ENCODE assay signal across 21 mouse cellular contexts in genomic region chr11:50044454-50044853, GRCm38 (mm10). TPM values are rescaled to one million over a fixed set of nuclear protein-coding genes. Genes with fewer than 3 reads are reported as not detected.
DNase-seq lines count a peak whose midpoint lies in the region; ATAC-seq and TF ChIP-seq lines count a peak whose summit lies in the region.
"Had no signal": no experiment of that assay in that cellular context is flagged by ENCODE, and none has a peak within 500 bp of the region (broad histone marks: within the 10 kb centered on the region; RNA-seq: fewer than 3 reads in every experiment).

No protein-coding gene starts in this region.

- 22% methylated on average over 4 of the region's 4 CpGs for WGBS in liver, embryonic 15.5 days (ENCODE audit: insufficient replicate concordance)
- 92% methylated on average over 4 of the region's 4 CpGs for WGBS in hindbrain, postnatal 0 days
- WGBS in kidney, embryonic 14.5 days = 94% methylated on average over 4 of the region's 4 CpGs

- H3K27me3 ChIP-seq in MEL (ENCODE audit: control insufficient read depth in 1 of 2, insufficient read depth in 2 of 2, low read length in 2 of 2) = no peaks in the 10 kb centered on the region
- no peaks in the 10 kb centered on the region for H3K27me3 ChIP-seq in liver, embryonic 15.5 days
- no peaks in the 10 kb centered on the region for H3K27me3 ChIP-seq in hindbrain, postnatal 0 days (ENCODE audit: insufficient read depth, low read length)
- H3K27me3 ChIP-seq in kidney, embryonic 14.5 days (ENCODE audit: control insufficient read depth, insufficient read depth, low read length) = no peaks in the 10 kb centered on the region
- H3K27me3 ChIP-seq: forebrain, embryonic 15.5 days; heart, embryonic 15.5 days; hindbrain, embryonic 13.5 days had no signal

- peak; percentile 79 for ATAC-seq in erythroid progenitor cell, adult 5-6 weeks (replicated peaks; ENCODE audit: low FRiP score, poor library complexity, severe bottlenecking)
- peak; percentile 25; the same call in 1 of the 2 replicates for ATAC-seq in liver, embryonic 15.5 days (ENCODE audit: insufficient read depth)
- peak; percentile 87 for ATAC-seq in megakaryocyte-erythroid progenitor cell, adult 5-6 weeks (replicated peaks; ENCODE audit: low FRiP score, low TSS enrichment, poor library complexity, severe bottlenecking)
- no peak for ATAC-seq in hindbrain, postnatal 0 days
- no peak for ATAC-seq in kidney, embryonic 14.5 days (ENCODE audit: low FRiP score, low TSS enrichment)
- ATAC-seq: forebrain, embryonic 15.5 days had no signal

- H3K4me2 ChIP-seq in liver, embryonic 15.5 days = no peak overlapping the region
- H3K4me2 ChIP-seq in hindbrain, postnatal 0 days (ENCODE audit: low read depth, low read length) = no peak overlapping the region
- no peak overlapping the region for H3K4me2 ChIP-seq in kidney, embryonic 14.5 days (replicated peaks; ENCODE audit: low read depth, low read length)
- H3K4me2 ChIP-seq: forebrain, embryonic 15.5 days; heart, embryonic 11.5 days; heart, embryonic 15.5 days; hindbrain, embryonic 13.5 days had no signal

- peak; percentile 86 to 91 for TF ChIP-seq EP300 in MEL (IDR thresholded peaks at IDR 0.05; ENCODE audit: low read depth in 1 of 2, low read length in 2 of 2)

- TF ChIP-seq RAD21 in MEL (IDR thresholded peaks at IDR 0.05; ENCODE audit: low read depth, low read length) = no peak

- peaks cover 46 to 64% of the 10 kb centered on the region in 2 experiments for H3K4me1 ChIP-seq in MEL (ENCODE audit: control insufficient read depth in 1 of 2, insufficient read depth in 2 of 2, low read length in 2 of 2)
- H3K4me1 ChIP-seq in liver, embryonic 15.5 days (replicated peaks) = peaks cover 39% of the 10 kb centered on the region
- 0 out of 2 replicates have a peak, but pooled peaks cover 3% of the 10 kb centered on the region for H3K4me1 ChIP-seq in hindbrain, postnatal 0 days (ENCODE audit: insufficient read depth, low read length)
- no peaks in the 10 kb centered on the region for H3K4me1 ChIP-seq in kidney, embryonic 14.5 days (ENCODE audit: control insufficient read depth, insufficient read depth, low read length)
- H3K4me1 ChIP-seq: embryonic facial prominence, embryonic 10.5 days had no signal

- TF ChIP-seq POLR2A in MEL (IDR thresholded peaks at IDR 0.05; ENCODE audit: control insufficient read depth in 1 of 2, insufficient read depth in 1 of 2, low read depth in 1 of 2, low read length in 2 of 2, poor library complexity in 1 of 2) = no peak

- no peaks in the 10 kb centered on the region for H3K9me3 ChIP-seq in MEL (replicated peaks; ENCODE audit: insufficient read depth, low read length)
- no peaks in the 10 kb centered on the region for H3K9me3 ChIP-seq in liver, embryonic 15.5 days (replicated peaks)
- no peaks in the 10 kb centered on the region for H3K9me3 ChIP-seq in hindbrain, postnatal 0 days (ENCODE audit: low read length)
- H3K9me3 ChIP-seq in kidney, embryonic 14.5 days (ENCODE audit: control insufficient read depth, low read length) = no peaks in the 10 kb centered on the region
- H3K9me3 ChIP-seq: embryonic facial prominence, embryonic 10.5 days; forebrain, embryonic 15.5 days; heart, embryonic 15.5 days; hindbrain, embryonic 13.5 days had no signal

- TF ChIP-seq CTCF in MEL (IDR thresholded peaks at IDR 0.05 in 2 of 3, conservative IDR thresholded peaks at IDR 0.05 in 1 of 3; ENCODE audit: control insufficient read depth in 1 of 3, insufficient read depth in 1 of 3, low read depth in 2 of 3, low read length in 3 of 3, poor library complexity in 1 of 3, severe bottlenecking in 1 of 3) = no peak
- TF ChIP-seq CTCF in hindbrain, postnatal 0 days (IDR thresholded peaks at IDR 0.05; ENCODE audit: low read depth) = no peak

- H3K79me2 ChIP-seq in MEL (ENCODE audit: control insufficient read depth, insufficient read depth, low read length, poor library complexity) = peaks cover 19% of the 10 kb centered on the region

- peaks cover 0 to 78% of the 10 kb centered on the region in 2 experiments; a peak in 2 of 4 replicates for H3K36me3 ChIP-seq in MEL (ENCODE audit: control insufficient read depth in 1 of 2, insufficient read depth in 2 of 2, low read length in 2 of 2)
- H3K36me3 ChIP-seq in liver, embryonic 15.5 days (replicated peaks) = no peaks in the 10 kb centered on the region
- H3K36me3 ChIP-seq in hindbrain, postnatal 0 days (ENCODE audit: insufficient read depth, low read length) = no peaks in the 10 kb centered on the region
- no peaks in the 10 kb centered on the region for H3K36me3 ChIP-seq in kidney, embryonic 14.5 days (ENCODE audit: control insufficient read depth, insufficient read depth, low read length)
- H3K36me3 ChIP-seq: embryonic facial prominence, embryonic 10.5 days; forebrain, embryonic 15.5 days; heart, embryonic 15.5 days; hindbrain, embryonic 13.5 days had no signal

- peak overlapping the region; percentile 19 for H3K9ac ChIP-seq in MEL (ENCODE audit: control insufficient read depth, low read depth, low read length, poor library complexity, severe bottlenecking)
- H3K9ac ChIP-seq in liver, embryonic 15.5 days = no peak overlapping the region
- H3K9ac ChIP-seq in hindbrain, postnatal 0 days (replicated peaks; ENCODE audit: low read length) = no peak overlapping the region
- H3K9ac ChIP-seq in kidney, embryonic 14.5 days (ENCODE audit: low read depth, low read length) = no peak overlapping the region
- H3K9ac ChIP-seq: forebrain, embryonic 15.5 days; heart, embryonic 15.5 days; hindbrain, embryonic 13.5 days had no signal

- H3K4me3 ChIP-seq in MEL (ENCODE audit: control insufficient read depth in 1 of 2, insufficient read depth in 1 of 2, low read depth in 2 of 2, low read length in 2 of 2) = peak overlapping the region in 1 of 2 experiments; percentile 15; a peak in 2 of 4 replicates
- H3K4me3 ChIP-seq in liver, embryonic 15.5 days (replicated peaks) = no peak overlapping the region
- no peak overlapping the region for H3K4me3 ChIP-seq in hindbrain, postnatal 0 days (ENCODE audit: low read length)
- H3K4me3 ChIP-seq in kidney, embryonic 14.5 days (ENCODE audit: low read length) = no peak overlapping the region
- H3K4me3 ChIP-seq: embryonic facial prominence, embryonic 10.5 days; erythroblast, embryonic 14.5 days; forebrain, embryonic 15.5 days; heart, adult 2 months; heart, embryonic 15.5 days; hindbrain, embryonic 13.5 days had no signal

- DNase-seq in MEL (ENCODE audit: low read depth, low spot score) = peak; percentile 84
- DNase-seq in hindbrain, postnatal 0 days (ENCODE audit: low spot score) = no peak
- no peak for DNase-seq in embryo, embryonic 9.5 days (ENCODE audit: extremely low spot score)
- DNase-seq: adrenal gland, adult 2 months; cerebellum, adult 11-12 months; cerebellum, adult 9-10 months; cerebellum, postnatal 36 days; gastrocnemius, postnatal 10 days; heart, adult 2 months; heart, postnatal 14 days had no signal

- peak overlapping the region; percentile 81 for H3K27ac ChIP-seq in MEL (ENCODE audit: control insufficient read depth, low read depth, low read length)
- H3K27ac ChIP-seq in liver, embryonic 15.5 days (replicated peaks) = no peak overlapping the region
- H3K27ac ChIP-seq in hindbrain, postnatal 0 days = no peak overlapping the region
- H3K27ac ChIP-seq in kidney, embryonic 14.5 days (ENCODE audit: low read depth, low read length) = no peak overlapping the region
- H3K27ac ChIP-seq: embryonic facial prominence, embryonic 10.5 days; forebrain, embryonic 15.5 days; heart, adult 2 months; heart, embryonic 15.5 days; hindbrain, embryonic 13.5 days had no signal

TF ChIP-seq in MEL, 35 proteins besides CTCF, POLR2A, EP300 and RAD21 (continues in another document):
- TF ChIP-seq KAT2A (conservative IDR thresholded peaks at IDR 0.05; ENCODE audit: low read depth, low read length) (no peak), JUND (IDR thresholded peaks at IDR 0.05; ENCODE audit: low read depth, low read length) (no peak), USF1 (IDR thresholded peaks at IDR 0.05; ENCODE audit: low read depth, low read length) (no peak), TBP (IDR thresholded peaks at IDR 0.05; ENCODE audit: low read depth, low read length) (no peak), GABPA (IDR thresholded peaks at IDR 0.05; ENCODE audit: low read depth, low read length) (no peak), POLR2AphosphoS2 (IDR thresholded peaks at IDR 0.05; ENCODE audit: low read length) (no peak), NRF1 (IDR thresholded peaks at IDR 0.05; ENCODE audit: insufficient read depth, low read depth, low read length, poor library complexity, severe bottlenecking) (no peak), TAL1 (IDR thresholded peaks at IDR 0.05; ENCODE audit: low read length) (peak; percentile 70), BHLHE40 (IDR thresholded peaks at IDR 0.05; ENCODE audit: borderline replicate concordance, low read depth, low read length) (no peak), MYC (IDR thresholded peaks at IDR 0.05; ENCODE audit: low read depth, low read length) (peak; percentile 53; the same call in 1 of the 2 replicates), MEF2A (IDR thresholded peaks at IDR 0.05; ENCODE audit: extremely low read depth, insufficient replicate concordance, low read depth, low read length, poor library complexity, severe bottlenecking) (no peak), TCF12 (IDR thresholded peaks at IDR 0.05; ENCODE audit: low read depth, low read length) (peak; percentile 91), E2F4 (IDR thresholded peaks at IDR 0.05; ENCODE audit: borderline replicate concordance, low read depth, low read length) (no peak), CHD2 (IDR thresholded peaks at IDR 0.05; ENCODE audit: low read length) (no peak; the same call in 1 of the 2 replicates), POLR2AphosphoS5 (IDR thresholded peaks at IDR 0.05; ENCODE audit: borderline replicate concordance, low read depth, low read length) (no peak), GATA1 (IDR thresholded peaks at IDR 0.05; ENCODE audit: low read depth, low read length) (peak; percentile 91), CHD1 (IDR thresholded peaks at IDR 0.05; ENCODE audit: low read depth, low read length) (no peak)

RNA-seq across cellular contexts. Expression of gene Rnf130, which starts 19.3 kb away (rescaled TPM):
- 78.2 and 81.1 TPM in 2 replicates for total RNA-seq in MEL (2012; rRNA removed)
- 100 to 1,000 TPM in 1 of 2 experiments, 10 to 100 TPM in 1; 59.5 to 507 TPM for polyA plus RNA-seq in MEL (2012; ENCODE audit: insufficient read depth in 1 of 2, insufficient read length in 2 of 2, low read depth in 1 of 2, low replicate concordance in 2 of 2, missing spikeins in 1 of 2)
- total RNA-seq in erythroid progenitor cell, adult 5-6 weeks (2015; ENCODE audit: low replicate concordance) = 57.7 and 64.6 TPM in 2 replicates
- total RNA-seq in erythroid progenitor cell, adult 5-6 weeks (2017; ENCODE audit: low replicate concordance) = 47.5 and 48.2 TPM in 2 replicates
- 36.6 and 37.7 TPM in 2 replicates for polyA plus RNA-seq in liver, embryonic 15.5 days (2015; fragmentation: Nextera tagmentation; extraction: Ambion mirVana)
- total RNA-seq in megakaryocyte-erythroid progenitor cell, adult 5-6 weeks (2014; fragmentation: Nextera tagmentation) = 63.4 and 63.8 TPM in 2 replicates
- 115 and 134 TPM in 2 replicates for total RNA-seq in megakaryocyte-erythroid progenitor cell, adult 5-6 weeks (2017)
- 71.6 and 73.2 TPM in 2 replicates for total RNA-seq in hindbrain, postnatal 0 days (2014; rRNA removed)
- polyA plus RNA-seq in hindbrain, postnatal 0 days (2015; fragmentation: Nextera tagmentation; extraction: Ambion mirVana) = 60.6 and 64.7 TPM in 2 replicates
- 69.3 and 71.2 TPM in 2 replicates for polyA plus RNA-seq in kidney, embryonic 14.5 days (2014; fragmentation: Nextera tagmentation; extraction: Ambion mirVana)
- polyA plus RNA-seq: C2C12 had no signal

Comparison
In these comparisons a context has a peak if more than half of its experiments do, and no peak if none do; other contexts are left out.
1. ATAC-seq: peak in erythroid progenitor cell, adult 5-6 weeks (single experiment), liver, embryonic 15.5 days (single experiment) and megakaryocyte-erythroid progenitor cell, adult 5-6 weeks (single experiment); none in hindbrain, postnatal 0 days (single experiment) and kidney, embryonic 14.5 days (single experiment).